Mouse (Mus musculus): ENCODE measurements around the gene Fgfr2. TPM values are rescaled to one million over a fixed set of nuclear protein-coding genes. Genes with fewer than 3 reads are reported as not detected.

Fgfr2 gene
- polyA plus RNA-seq, 1 experiment from 2014 or later = 39.4 TPM

- Histone ChIP-seq H3K9ac (replicated peaks) (no peak overlapping the region), H3K27ac (peak overlapping the region; percentile 45; the same call in 1 of the 2 replicates), H3K4me1 (replicated peaks) (peaks cover 10% of the 10 kb centered on the region), H3K4me2 (replicated peaks) (no peak overlapping the region), H3K9me3 (no peaks in the 10 kb centered on the region), H3K27me3 (no peaks in the 10 kb centered on the region), H3K36me3 (peaks cover 45% of the 10 kb centered on the region), H3K4me3 (replicated peaks) (no peak overlapping the region)
- 92% methylated on average over 22 of the region's 22 CpGs for WGBS
- ATAC-seq = peak; percentile 48; the same call in 1 of the 2 replicates
These were observed 363.7 kb downstream of the Fgfr2 start for GRCm38 (mm10) chr7:132759405-132759891.

DNA sequence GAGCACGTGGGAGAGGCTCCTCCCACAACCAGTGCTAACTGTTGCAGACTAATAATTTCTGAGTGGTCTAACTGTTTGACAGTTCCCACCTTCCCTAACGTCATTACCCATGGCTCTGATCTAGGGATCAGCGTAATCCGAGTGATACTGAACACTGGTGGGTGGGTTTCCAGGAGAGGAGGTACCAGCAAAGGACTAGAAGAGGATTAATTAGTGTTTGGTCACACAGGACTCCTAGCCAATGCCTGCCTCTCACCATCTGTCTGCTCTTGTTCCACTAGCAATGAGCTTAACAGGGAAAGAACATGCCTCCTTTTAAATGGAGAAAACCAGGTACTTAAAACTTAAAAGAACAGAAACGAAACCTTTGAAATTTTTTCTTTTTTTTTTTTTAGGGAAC, 364.3 kb downstream of the Fgfr2 start:
- Histone ChIP-seq H3K36me3 (peaks cover 41% of the 10 kb centered on the region), H3K27ac (no peak overlapping the region), H3K4me1 (replicated peaks) (peaks cover 16% of the 10 kb centered on the region), H3K9ac (replicated peaks) (no peak overlapping the region), H3K9me3 (no peaks in the 10 kb centered on the region), H3K4me2 (replicated peaks) (no peak overlapping the region), H3K4me3 (replicated peaks) (no peak overlapping the region), H3K27me3 (no peaks in the 10 kb centered on the region)
- WGBS = 65% methylated on average over 5 of the region's 5 CpGs
- no peak for ATAC-seq

DNA sequence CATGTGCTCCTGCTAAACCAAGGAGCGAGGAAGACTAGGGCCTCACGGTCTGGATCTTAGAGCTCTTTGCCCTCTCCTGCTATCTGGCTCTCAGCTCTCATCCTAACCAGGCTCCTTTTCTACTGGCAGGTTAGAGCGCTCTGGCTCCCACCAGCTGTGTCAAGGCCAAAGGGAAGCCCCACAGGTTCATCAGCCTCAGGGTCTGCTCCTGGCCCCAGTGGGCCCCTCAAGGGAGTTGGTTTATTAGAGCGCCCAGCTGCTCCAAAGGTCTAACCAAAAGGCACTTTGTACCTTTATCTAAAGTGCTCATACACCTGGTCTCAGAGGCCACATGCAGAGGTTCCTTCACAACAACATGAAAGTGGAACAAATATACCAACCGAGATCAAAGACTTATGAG, 366.8 kb downstream of the Fgfr2 start:
- H3K9me3 ChIP-seq = no peaks in the 10 kb centered on the region
- H3K27ac ChIP-seq = no peak overlapping the region
- no peak overlapping the region for H3K4me3 ChIP-seq (replicated peaks)
- ATAC-seq = no peak
- peaks cover 21% of the 10 kb centered on the region for H3K4me1 ChIP-seq (replicated peaks)
- H3K9ac ChIP-seq (replicated peaks) = no peak overlapping the region
- no peak overlapping the region for H3K4me2 ChIP-seq (replicated peaks)
- WGBS = 95% methylated on average over 5 of the region's 5 CpGs
- H3K27me3 ChIP-seq = no peaks in the 10 kb centered on the region
- peaks cover 36% of the 10 kb centered on the region for H3K36me3 ChIP-seq

GRCm38 (mm10) chr7:132754389-132754750, 368.8 kb downstream of the Fgfr2 start:
- H3K4me1 ChIP-seq (replicated peaks) = peaks cover 17% of the 10 kb centered on the region
- H3K27ac ChIP-seq = 0 out of 2 replicates have a peak overlapping the region, but pooled peaks have one; percentile 8
- no peak for ATAC-seq

DNA sequence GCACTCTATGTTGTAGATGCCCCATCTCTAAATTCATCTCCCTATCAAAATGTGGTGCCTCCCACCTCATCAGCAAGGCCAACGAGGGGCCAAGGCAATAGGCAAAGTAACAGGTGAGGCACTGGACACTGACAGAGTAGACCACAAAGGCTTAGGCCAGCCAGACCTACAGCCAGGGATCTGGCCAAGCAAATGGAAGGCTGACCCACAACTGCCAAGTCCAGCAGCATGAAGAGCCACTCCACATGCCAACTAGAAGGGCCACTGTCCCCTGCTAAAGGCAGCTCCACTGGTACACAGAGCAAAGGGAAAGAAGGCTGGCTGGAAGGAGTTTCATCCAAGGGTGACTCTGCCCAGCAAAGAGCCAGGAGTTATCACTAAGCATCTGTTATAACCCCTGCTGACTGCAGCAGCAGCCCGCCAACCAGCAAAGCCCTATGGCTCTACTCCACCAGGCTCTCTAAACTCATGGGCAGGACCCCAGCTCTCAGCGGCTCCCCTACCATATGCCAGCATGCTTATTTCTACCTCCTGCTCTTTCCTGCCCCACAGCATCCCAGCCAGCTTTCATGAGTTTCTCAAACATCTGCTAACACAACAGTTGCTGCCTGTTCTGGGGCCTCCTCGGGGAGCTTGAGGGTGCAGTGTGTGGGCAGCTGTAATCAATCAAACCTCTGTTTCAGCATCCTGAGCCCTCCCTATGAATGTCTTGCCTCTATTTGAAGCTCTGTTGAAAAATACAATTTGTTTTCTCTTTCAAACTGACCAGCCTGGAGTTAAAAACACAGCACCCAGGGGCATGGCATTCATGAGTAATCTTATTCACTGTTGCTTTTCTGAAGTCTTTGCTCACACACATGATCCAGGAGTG, 369.4 kb downstream of the Fgfr2 start:
- 0 out of 2 replicates have a peak overlapping the region, but pooled peaks have one; percentile 8 for H3K27ac ChIP-seq
- no peak for ATAC-seq
- no peak overlapping the region for H3K4me2 ChIP-seq (replicated peaks)
- no peaks in the 10 kb centered on the region for H3K9me3 ChIP-seq
- peaks cover 17% of the 10 kb centered on the region for H3K4me1 ChIP-seq (replicated peaks)
- peaks cover 33% of the 10 kb centered on the region for H3K36me3 ChIP-seq
- H3K9ac ChIP-seq (replicated peaks) = no peak overlapping the region
- no peak overlapping the region for H3K4me3 ChIP-seq (replicated peaks)
- WGBS = 77% methylated on average over 4 of the region's 4 CpGs
- H3K27me3 ChIP-seq = no peaks in the 10 kb centered on the region

More at GRCm38 (mm10) chr7:132754389-132754750, 368.8 kb downstream of the Fgfr2 start:
- no peak overlapping the region for H3K9ac ChIP-seq (replicated peaks)
- H3K36me3 ChIP-seq = peaks cover 37% of the 10 kb centered on the region
- no peaks in the 10 kb centered on the region for H3K27me3 ChIP-seq
- no peak overlapping the region for H3K4me3 ChIP-seq (replicated peaks)
- no peak overlapping the region for H3K4me2 ChIP-seq (replicated peaks)
- no peaks in the 10 kb centered on the region for H3K9me3 ChIP-seq
- 76% methylated on average over 3 of the region's 3 CpGs for WGBS

- Histone ChIP-seq H3K4me3 (replicated peaks) (no peak overlapping the region), H3K27ac (no peak overlapping the region), H3K9ac (replicated peaks) (no peak overlapping the region), H3K36me3 (peaks cover 16% of the 10 kb centered on the region), H3K4me1 (replicated peaks) (peaks cover 17% of the 10 kb centered on the region), H3K9me3 (no peaks in the 10 kb centered on the region), H3K27me3 (no peaks in the 10 kb centered on the region), H3K4me2 (replicated peaks) (no peak overlapping the region)
- 78% methylated on average over 2 of the region's 2 CpGs for WGBS
- ATAC-seq = no peak
These were observed 371.4 kb downstream of the Fgfr2 start for GRCm38 (mm10) chr7:132751716-132752115.

GRCm38 (mm10) chr7:132749504-132749903, 373.6 kb downstream of the Fgfr2 start:
- Histone ChIP-seq H3K4me2 (replicated peaks) (no peak overlapping the region), H3K9ac (replicated peaks) (no peak overlapping the region), H3K4me3 (replicated peaks) (no peak overlapping the region), H3K27me3 (no peaks in the 10 kb centered on the region), H3K4me1 (replicated peaks) (peaks cover 11% of the 10 kb centered on the region), H3K36me3 (peaks cover 18% of the 10 kb centered on the region), H3K9me3 (no peaks in the 10 kb centered on the region), H3K27ac (no peak overlapping the region)
- WGBS = 95% methylated on average over 11 of the region's 11 CpGs
- no peak for ATAC-seq

- Histone ChIP-seq H3K36me3 (peaks cover 18% of the 10 kb centered on the region), H3K4me2 (replicated peaks) (no peak overlapping the region), H3K4me1 (replicated peaks) (no peaks in the 10 kb centered on the region), H3K4me3 (replicated peaks) (no peak overlapping the region), H3K27me3 (no peaks in the 10 kb centered on the region), H3K9me3 (no peaks in the 10 kb centered on the region), H3K9ac (replicated peaks) (no peak overlapping the region), H3K27ac (no peak overlapping the region)
- WGBS = 91% methylated on average over 3 of the region's 3 CpGs
- ATAC-seq = no peak
These were observed 374.9 kb downstream of the Fgfr2 start for GRCm38 (mm10) chr7:132748076-132748769.

- WGBS = 90% methylated on average over 6 of the region's 6 CpGs
- peaks cover 18% of the 10 kb centered on the region for H3K36me3 ChIP-seq
- no peak for ATAC-seq
These were observed 376.1 kb downstream of the Fgfr2 start for GRCm38 (mm10) chr7:132747096-132747495.

GRCm38 (mm10) chr7:132742912-132743311, 380.2 kb downstream of the Fgfr2 start:
- ATAC-seq = no peak
- H3K27ac ChIP-seq = no peak overlapping the region

More at GRCm38 (mm10) chr7:132747096-132747495, 376.1 kb downstream of the Fgfr2 start:
- H3K9ac ChIP-seq (replicated peaks) = no peak overlapping the region
- H3K9me3 ChIP-seq = no peaks in the 10 kb centered on the region
- H3K27ac ChIP-seq = no peak overlapping the region
- H3K4me3 ChIP-seq (replicated peaks) = no peak overlapping the region
- no peaks in the 10 kb centered on the region for H3K4me1 ChIP-seq (replicated peaks)
- no peak overlapping the region for H3K4me2 ChIP-seq (replicated peaks)
- H3K27me3 ChIP-seq = no peaks in the 10 kb centered on the region

DNA sequence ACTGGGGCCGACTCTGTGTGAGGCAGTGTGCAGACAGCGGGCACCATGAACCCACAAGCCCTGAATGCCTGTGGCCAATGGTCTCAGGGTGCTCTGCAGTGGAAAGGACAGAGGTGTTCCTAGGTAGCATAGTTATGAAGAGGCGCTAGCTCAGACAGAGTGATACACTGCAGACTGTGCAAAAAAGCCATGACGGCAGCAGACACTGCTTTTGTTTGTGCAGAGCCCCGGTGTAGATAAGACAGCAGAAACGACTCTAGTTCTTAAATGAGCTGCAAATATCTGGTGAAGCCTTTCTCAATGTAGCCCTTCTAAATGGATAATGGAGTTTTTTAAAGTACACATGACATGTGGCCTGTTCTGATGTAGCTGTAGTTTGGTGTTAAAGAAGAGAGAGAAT, 383.3 kb downstream of the Fgfr2 start:
- Histone ChIP-seq H3K27me3 (no peaks in the 10 kb centered on the region), H3K9me3 (no peaks in the 10 kb centered on the region), H3K9ac (replicated peaks) (no peak overlapping the region), H3K4me2 (replicated peaks) (no peak overlapping the region), H3K27ac (no peak overlapping the region), H3K36me3 (peaks cover 8% of the 10 kb centered on the region), H3K4me3 (replicated peaks) (no peak overlapping the region), H3K4me1 (replicated peaks) (peaks cover 11% of the 10 kb centered on the region)
- no peak for ATAC-seq
- 90% methylated on average over 6 of the region's 6 CpGs for WGBS

More at GRCm38 (mm10) chr7:132742912-132743311, 380.2 kb downstream of the Fgfr2 start:
- Histone ChIP-seq H3K9me3 (no peaks in the 10 kb centered on the region), H3K27me3 (no peaks in the 10 kb centered on the region), H3K4me3 (replicated peaks) (no peak overlapping the region), H3K9ac (replicated peaks) (no peak overlapping the region), H3K4me2 (replicated peaks) (no peak overlapping the region), H3K36me3 (peaks cover 12% of the 10 kb centered on the region), H3K4me1 (replicated peaks) (no peaks in the 10 kb centered on the region)
- 90% methylated on average over 5 of the region's 5 CpGs for WGBS

- no peaks in the 10 kb centered on the region for H3K9me3 ChIP-seq
- H3K4me2 ChIP-seq (replicated peaks) = no peak overlapping the region
- peaks cover 8% of the 10 kb centered on the region for H3K36me3 ChIP-seq
- no peak overlapping the region for H3K27ac ChIP-seq
- no peak for ATAC-seq
- no peak overlapping the region for H3K9ac ChIP-seq (replicated peaks)
- H3K4me1 ChIP-seq (replicated peaks) = peaks cover 19% of the 10 kb centered on the region
- 99% methylated on average over 6 of the region's 6 CpGs for WGBS
- H3K4me3 ChIP-seq (replicated peaks) = no peak overlapping the region
- no peaks in the 10 kb centered on the region for H3K27me3 ChIP-seq
These were observed 384.3 kb downstream of the Fgfr2 start for GRCm38 (mm10) chr7:132738844-132739243.

Measured in midbrain, embryonic 13.5 days (tissue).